25 mouse cellular contexts compared by ENCODE assay signal in the genomic region with DNA sequence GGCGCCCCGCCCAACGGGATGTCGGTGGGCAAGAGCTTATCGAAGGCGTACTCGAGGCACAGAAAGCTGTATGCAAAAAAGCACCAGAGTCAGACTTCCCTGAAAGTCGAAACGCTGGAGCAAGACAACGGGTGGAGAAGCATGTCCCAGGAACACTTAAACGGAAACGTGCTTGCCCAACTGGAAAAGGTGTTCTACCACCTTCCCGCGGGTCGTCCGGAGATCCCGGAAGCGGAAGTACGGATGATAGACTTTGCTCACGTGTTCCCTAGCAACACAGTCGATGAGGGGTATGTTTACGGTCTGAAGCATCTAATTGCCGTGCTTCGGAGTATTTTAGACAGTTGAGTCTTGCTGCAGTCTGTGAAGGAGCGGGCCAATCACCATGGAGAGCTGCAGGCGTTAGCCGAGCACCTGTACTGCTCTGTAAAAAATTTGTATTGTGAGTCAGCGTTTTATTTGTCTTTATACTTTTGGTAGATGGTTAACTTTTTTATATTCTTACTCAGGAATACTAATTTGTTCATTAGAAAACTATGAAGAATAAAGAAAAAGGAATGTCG. TPM values are rescaled to one million over a fixed set of nuclear protein-coding genes. Genes with fewer than 3 reads are reported as not detected.
A peak's percentile ranks its signal among the peaks of the same experiment; 100 is the strongest.
DNase-seq lines count a peak whose midpoint lies in the region; ATAC-seq and TF ChIP-seq lines count a peak whose summit lies in the region.
"Had no signal": no experiment of that assay in that cellular context is flagged by ENCODE, and none has a peak within 500 bp of the region (broad histone marks: within the 10 kb centered on the region; RNA-seq: fewer than 3 reads in every experiment).

No protein-coding gene starts in this region.

- no peaks in the 10 kb centered on the region for H3K27me3 ChIP-seq in E14TG2a.4 (ENCODE audit: insufficient read depth, low read length)
- H3K27me3 ChIP-seq: embryonic facial prominence, embryonic 13.5 days; forebrain, embryonic 15.5 days; heart, embryonic 13.5 days; hindbrain, embryonic 15.5 days; liver, embryonic 12.5 days had no signal

- DNase-seq in gastrocnemius, adult 2 months = no peak
- no peak for DNase-seq in gastrocnemius, adult 18-20 months (ENCODE audit: low spot score)
- DNase-seq in ZHBTc4 (ENCODE audit: low read depth, low spot score) = peak; percentile 59
- peak; percentile 27 to 45 for DNase-seq in kidney, postnatal 4 days
- no peak for DNase-seq in embryo, embryonic 10.5 days (ENCODE audit: low spot score)
- no peak for DNase-seq in B cell, adult 2 months
- DNase-seq: adrenal gland, postnatal 10 days; cerebellum, adult 9-10 months; gastrocnemius, postnatal 10 days; heart, adult 18-20 months; heart, postnatal 36 days; lung, embryonic 14.5 days; lung, postnatal 36 days; right cerebral cortex, postnatal 4 days; thymus, postnatal 25 days had no signal

- intact Hi-C loops in gastrocnemius, adult 2 months (cut with DNase I) = no loop called here

- H3K4me1 ChIP-seq in E14TG2a.4 (replicated peaks; ENCODE audit: low read depth, low read length) = peaks cover 36% of the 10 kb centered on the region
- H3K4me1 ChIP-seq: embryonic facial prominence, embryonic 13.5 days; forebrain, embryonic 15.5 days; heart, embryonic 13.5 days; hindbrain, embryonic 15.5 days; liver, embryonic 12.5 days had no signal

- H3K9me3 ChIP-seq in E14TG2a.4 (ENCODE audit: low read length) = no peaks in the 10 kb centered on the region
- H3K9me3 ChIP-seq: embryonic facial prominence, embryonic 13.5 days; forebrain, embryonic 15.5 days; heart, embryonic 13.5 days; hindbrain, embryonic 15.5 days; liver, embryonic 12.5 days had no signal

- peaks cover 81% of the 10 kb centered on the region for H3K36me3 ChIP-seq in E14TG2a.4 (ENCODE audit: insufficient read depth, low read length)

- no peak overlapping the region for H3K27ac ChIP-seq in gastrocnemius, adult 2 months
- H3K27ac ChIP-seq: embryonic facial prominence, embryonic 13.5 days; forebrain, embryonic 15.5 days; heart, embryonic 13.5 days; hindbrain, embryonic 15.5 days; liver, embryonic 12.5 days; stomach, postnatal 0 days had no signal

- ATAC-seq in frontal cortex, adult (ENCODE audit: low TSS enrichment) = no peak
- ATAC-seq: activated CD4-positive, CD25-positive, alpha-beta regulatory T cell, adult 4 months; CD4-positive, CD25-positive, alpha-beta regulatory T cell, adult 4 months; forebrain, embryonic 15.5 days; liver, embryonic 12.5 days had no signal

- H3K4me3 ChIP-seq in gastrocnemius, adult 2 months = peak overlapping the region; percentile 55
- peak overlapping the region; percentile 45 for H3K4me3 ChIP-seq in E14TG2a.4 (replicated peaks; ENCODE audit: low read length)
- H3K4me3 ChIP-seq: embryonic facial prominence, embryonic 13.5 days; forebrain, embryonic 15.5 days; heart, embryonic 13.5 days; hindbrain, embryonic 15.5 days; liver, embryonic 12.5 days had no signal

- no peak for TF ChIP-seq CTCF in gastrocnemius, adult 2 months (IDR thresholded peaks at IDR 0.05)
- no peak for TF ChIP-seq CTCF in E14TG2a.4 (conservative IDR thresholded peaks at IDR 0.05; ENCODE audit: low read length)

RNA-seq across cellular contexts. Expression of gene Ipmk, which starts 34.0 kb away (rescaled TPM):
- total RNA-seq in gastrocnemius, adult 2 months (2021) = 10 to 100 TPM; 18.1 to 20.6 TPM
- 10 to 100 TPM; 18.0 to 19.4 TPM for total RNA-seq in gastrocnemius, adult 18-20 months (2021)

RNA-seq across cellular contexts. Expression of gene Cisd1, which starts 36.8 kb away (rescaled TPM):
- 100 to 1,000 TPM; 226 to 261 TPM for total RNA-seq in gastrocnemius, adult 2 months (2021)
- total RNA-seq in gastrocnemius, adult 18-20 months (2021) = 100 to 1,000 TPM; 235 to 236 TPM

Comparison
In these comparisons a context has a peak if more than half of its experiments do, and no peak if none do; other contexts are left out.
1. DNase-seq: peak in ZHBTc4 (single experiment) and kidney, postnatal 4 days (2 of 2); none in gastrocnemius, adult 2 months (single experiment), gastrocnemius, adult 18-20 months (single experiment), embryo, embryonic 10.5 days (single experiment) and B cell, adult 2 months (0 of 2).